Mouse (Mus musculus) liver, embryonic 16.5 days (tissue): Measurements from ENCODE around the gene Mgat4a. TPM values are rescaled to one million over a fixed set of nuclear protein-coding genes. Genes with fewer than 3 reads are reported as not detected.

ENCODE experiments used
- ATAC-seq: fragments of 200-750 bp; cut with Nextera tagmentation; 2 replicates; pipeline ENCODE4 v1.8.0; 2017; ENCODE audit warnings: low read depth, mild to moderate bottlenecking, moderate number of reproducible peaks, moderate library complexity
- H3K27ac ChIP-seq: fragments of 300-500 bp; sonication (generic); 2 replicates; pipeline ENCODE4 v1.5.1; 2014; ENCODE audit warnings: mild to moderate bottlenecking, low read length
- H3K27me3 ChIP-seq: fragments of 300-500 bp; sonication (generic); 2 replicates; pipeline ENCODE4 v1.6.1; 2014; ENCODE audit warnings: low read depth, low read length, mixed read lengths; ENCODE audit not compliant: control insufficient read depth, insufficient read depth
- H3K36me3 ChIP-seq: fragments of 300-500 bp; sonication (generic); 2 replicates; pipeline ENCODE4 v1.6.1; 2014; ENCODE audit warnings: mild to moderate bottlenecking; ENCODE audit not compliant: control insufficient read depth, insufficient read depth
- H3K4me1 ChIP-seq: fragments of 300-500 bp; sonication (generic); 2 replicates; pipeline ENCODE4 v1.6.1; 2014; ENCODE audit warnings: low read depth, low read length, mixed read lengths; ENCODE audit not compliant: control insufficient read depth
- H3K4me2 ChIP-seq: fragments of 300-500 bp; sonication (generic); 2 replicates; pipeline ENCODE4 v1.6.1; 2014; ENCODE audit warnings: low read depth, low read length, mixed read lengths
- H3K4me3 ChIP-seq: fragments of 300-500 bp; sonication (generic); 2 replicates; pipeline ENCODE4 v1.5.1; 2014; ENCODE audit warnings: low read depth, mild to moderate bottlenecking, low read length
- H3K9ac ChIP-seq: fragments of 300-500 bp; sonication (generic); 2 replicates; pipeline ENCODE4 v1.6.1; 2014; ENCODE audit warnings: low read depth, low read length
- H3K9me3 ChIP-seq: fragments of 300-500 bp; sonication (generic); replicated peaks from 2 replicates; pipeline ENCODE4 v1.6.1; 2016; ENCODE audit warnings: low read length; ENCODE audit not compliant: control insufficient read depth
- WGBS: fragments of 180-500 bp; shearing (Covaris S2); extraction: QIAGEN DNeasy Blood & Tissue Kit; methylation state at CpG from one replicate; pipeline ENCODE4 v1.1.7; 2014; ENCODE audit not compliant: insufficient replicate concordance; 5-methylcytosine and 5-hydroxymethylcytosine counted together
- polyA plus RNA-seq: library from polyadenylated mRNA; unstranded; fragments of >200 nt; fragmentation: Nextera tagmentation; extraction: Ambion mirVana; gene quantifications from 2 replicates; pipeline ENCODE4 v1.2.1, GENCODE M21; 2015

Gene Mgat4a
- polyA plus RNA-seq: 0.86 and 1.1 TPM in 2 replicates

- peak; percentile 99 for ATAC-seq
- Histone ChIP-seq H3K27ac (no peak within 1 kb of the TSS), H3K4me2 (peak within 1 kb of the TSS; percentile 95), H3K4me3 (peak within 1 kb of the TSS; percentile 68), H3K27me3 (peaks cover 35% of the 10 kb centered on the region), H3K4me1 (peaks cover 5% of the 10 kb centered on the region), H3K9me3 (no peaks in the 10 kb centered on the region), H3K36me3 (no peaks in the 10 kb centered on the region), H3K9ac (peak within 1 kb of the TSS; percentile 65)
- WGBS: 1% methylated on average over 56 of the region's 72 CpGs
Observed at GRCm38 (mm10) chr1:37540810-37541658, at the start of gene Mgat4a. Gene Mgat4a, minus strand, starts transcription at chr1:37541016.

DNA sequence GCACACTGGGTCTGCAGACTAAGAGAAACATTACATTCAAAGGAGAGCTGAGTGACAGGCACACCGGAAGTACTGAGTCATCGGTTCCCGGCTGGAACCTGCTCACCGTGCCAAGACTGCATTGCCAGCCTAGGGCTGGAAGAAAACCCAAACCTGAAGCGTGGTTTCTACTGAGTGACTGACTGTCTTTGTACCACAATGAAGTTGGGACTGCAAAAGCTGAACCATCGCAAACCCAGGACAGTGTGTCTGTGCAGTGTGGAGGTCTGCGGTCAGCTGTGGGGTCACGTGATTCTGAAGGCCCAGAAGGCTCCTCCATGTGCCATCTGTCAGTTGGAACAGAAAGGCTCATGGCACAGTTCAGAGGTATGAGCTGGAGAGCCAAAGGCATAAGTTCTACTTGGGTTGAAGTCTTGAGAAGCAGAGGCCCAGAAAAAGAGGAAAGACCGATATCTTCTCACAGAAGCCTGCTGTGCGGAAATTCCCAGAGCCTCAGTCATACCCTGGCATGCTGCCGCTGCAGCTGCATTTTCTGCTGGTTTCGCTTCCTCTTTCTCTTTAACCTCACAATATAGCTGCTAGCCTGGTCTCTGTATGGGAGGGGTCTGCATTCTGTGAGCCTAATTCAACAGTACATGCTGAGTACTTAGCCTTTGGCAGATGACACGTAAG, 45.1 kb upstream of the Mgat4a start:
- no peaks in the 10 kb centered on the region for H3K36me3 ChIP-seq
- H3K27ac ChIP-seq: peak overlapping the region; percentile 59
- H3K4me1 ChIP-seq: peaks cover 2% of the 10 kb centered on the region; the same call in 1 of the 2 replicates
- H3K9ac ChIP-seq: no peak overlapping the region
- no peak for ATAC-seq
- H3K27me3 ChIP-seq: no peaks in the 10 kb centered on the region
- peak overlapping the region; percentile 24; the same call in 1 of the 2 replicates for H3K4me2 ChIP-seq
- no peaks in the 10 kb centered on the region for H3K9me3 ChIP-seq
- WGBS: 29% methylated on average over 13 of the region's 13 CpGs
- H3K4me3 ChIP-seq: no peak overlapping the region

DNA sequence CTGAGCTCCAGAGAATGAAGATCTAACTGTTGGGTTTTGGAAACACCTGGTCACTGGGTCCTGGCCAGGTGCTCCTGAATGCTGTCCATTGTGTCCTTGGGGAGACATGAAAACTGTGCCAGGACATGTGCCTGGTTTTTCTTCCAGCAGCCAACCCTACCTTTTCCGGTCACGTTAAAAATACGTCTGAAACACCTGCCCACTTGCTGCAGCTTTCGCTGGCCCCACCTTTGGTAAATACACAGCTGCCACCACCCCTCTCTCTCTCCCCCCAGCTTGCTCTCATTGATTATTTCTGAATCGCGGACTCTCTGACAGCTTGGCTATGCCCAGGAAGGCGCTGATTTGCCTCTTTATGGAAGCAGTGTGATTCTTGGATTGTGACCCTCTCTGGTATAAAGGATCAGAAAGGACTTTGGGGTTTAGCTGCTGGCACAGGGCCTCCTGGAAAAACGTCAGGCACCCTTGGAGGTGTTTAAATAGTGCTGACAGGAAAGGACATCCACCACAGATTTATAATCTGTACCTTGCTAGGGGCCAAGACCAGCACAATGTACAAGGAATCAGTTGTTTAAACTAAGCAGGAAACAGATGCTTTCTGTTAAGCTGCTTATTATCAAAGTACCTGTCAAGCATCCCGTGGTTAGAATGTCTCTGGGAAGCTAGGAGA, 43.1 kb upstream of the Mgat4a start:
- Histone ChIP-seq H3K9ac (no peak overlapping the region), H3K27ac (no peak overlapping the region)
- 62% methylated on average over 9 of the region's 9 CpGs for WGBS

DNA sequence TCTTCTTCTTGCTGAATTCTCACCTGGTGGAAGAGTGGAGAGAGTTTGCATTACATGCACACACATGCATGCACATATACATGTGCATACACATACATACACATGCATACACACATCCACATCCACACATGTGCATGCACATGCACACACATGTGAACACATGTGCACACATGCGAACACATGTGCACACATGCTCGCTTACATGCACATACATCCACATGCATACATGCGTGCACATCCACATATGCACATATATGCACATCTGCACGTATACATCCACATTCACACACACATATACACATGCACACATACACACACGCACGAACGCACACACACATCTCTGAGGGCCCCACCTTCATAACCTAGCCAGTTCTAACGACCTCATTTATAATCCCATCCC, 42.4 kb upstream of the Mgat4a start:
- Histone ChIP-seq H3K36me3 (no peaks in the 10 kb centered on the region), H3K27ac (no peak overlapping the region)
- no peak for ATAC-seq

More for the DNA sequence above, 43.1 kb upstream of the Mgat4a start:
- Histone ChIP-seq H3K36me3 (no peaks in the 10 kb centered on the region), H3K27me3 (no peaks in the 10 kb centered on the region), H3K4me3 (no peak overlapping the region), H3K9me3 (no peaks in the 10 kb centered on the region), H3K4me2 (no peak overlapping the region), H3K4me1 (peaks cover 2% of the 10 kb centered on the region; the same call in 1 of the 2 replicates)
- no peak for ATAC-seq

DNA sequence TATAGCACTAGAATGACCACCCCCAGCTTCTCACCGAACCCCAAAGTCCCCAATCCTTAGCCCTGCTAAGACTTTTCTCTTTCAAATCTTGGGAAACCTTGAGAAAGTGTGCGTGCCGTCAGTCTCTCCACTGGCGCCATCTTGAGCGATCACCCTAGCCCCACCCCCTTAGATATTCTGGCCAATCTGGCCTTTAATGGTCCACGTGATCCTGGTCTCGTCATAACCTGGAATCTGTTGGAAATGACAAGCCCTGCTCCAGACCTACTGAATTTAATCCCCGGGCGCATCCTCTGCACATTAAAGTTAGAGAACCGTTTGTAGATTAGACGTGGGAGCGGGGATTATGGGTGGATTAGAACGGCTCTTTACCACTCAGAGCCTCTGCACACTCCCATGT, 38.9 kb upstream of the Mgat4a start:
- Histone ChIP-seq H3K4me1 (no peaks in the 10 kb centered on the region), H3K4me2 (no peak overlapping the region), H3K9me3 (no peaks in the 10 kb centered on the region), H3K4me3 (no peak overlapping the region), H3K27me3 (no peaks in the 10 kb centered on the region), H3K9ac (no peak overlapping the region), H3K27ac (no peak overlapping the region), H3K36me3 (no peaks in the 10 kb centered on the region)
- WGBS: 74% methylated on average over 13 of the region's 13 CpGs
- ATAC-seq: no peak

More for the DNA sequence above, 42.4 kb upstream of the Mgat4a start:
- no peak overlapping the region for H3K9ac ChIP-seq
- H3K4me2 ChIP-seq: no peak overlapping the region
- WGBS: 78% methylated on average over 8 of the region's 8 CpGs
- peaks cover 2% of the 10 kb centered on the region; the same call in 1 of the 2 replicates for H3K4me1 ChIP-seq
- H3K4me3 ChIP-seq: no peak overlapping the region
- no peaks in the 10 kb centered on the region for H3K9me3 ChIP-seq
- no peaks in the 10 kb centered on the region for H3K27me3 ChIP-seq

DNA sequence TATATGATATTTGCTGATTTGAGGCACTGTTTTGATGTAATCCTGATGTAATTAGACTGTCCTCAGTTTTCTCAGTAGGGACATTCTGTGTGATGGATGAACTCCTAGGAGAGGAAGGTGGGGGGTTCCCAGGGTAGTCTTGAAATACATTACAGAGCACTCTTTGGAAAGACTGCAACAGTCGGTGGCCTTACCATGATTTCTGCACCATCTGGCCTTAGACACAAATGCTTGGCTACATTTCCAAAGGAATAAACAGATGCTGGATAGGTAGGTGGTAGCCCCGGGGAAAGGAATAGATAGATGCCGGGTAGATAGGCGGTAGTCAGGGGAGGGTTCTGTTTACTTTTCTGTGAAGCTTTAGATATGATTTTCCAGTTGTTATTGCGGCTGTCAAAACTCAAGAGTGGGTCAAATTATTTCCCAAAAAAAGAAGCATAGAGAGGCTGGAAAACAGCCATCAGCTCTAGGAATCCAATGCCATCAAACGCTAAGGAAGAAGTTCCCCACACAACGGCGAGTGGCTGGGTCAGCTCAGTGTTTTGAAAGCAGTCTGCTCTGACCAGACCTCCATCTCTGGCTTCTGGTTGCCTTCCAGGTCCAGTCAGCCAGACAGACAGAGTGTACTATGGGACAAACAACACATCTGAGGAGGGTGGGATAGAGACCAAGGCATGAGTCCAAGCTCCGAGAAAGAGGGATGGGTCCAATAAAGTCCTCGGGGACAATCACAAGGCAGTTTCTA, 31.9 kb upstream of the Mgat4a start:
- H3K4me3 ChIP-seq: no peak overlapping the region
- 56% methylated on average over 10 of the region's 10 CpGs for WGBS
- no peaks in the 10 kb centered on the region for H3K9me3 ChIP-seq

GRCm38 (mm10) chr1:37568379-37568778, 27.6 kb upstream of the Mgat4a start:
- Histone ChIP-seq H3K27me3 (no peaks in the 10 kb centered on the region), H3K36me3 (no peaks in the 10 kb centered on the region), H3K9ac (no peak overlapping the region), H3K4me2 (no peak overlapping the region), H3K4me1 (no peaks in the 10 kb centered on the region), H3K9me3 (no peaks in the 10 kb centered on the region), H3K27ac (no peak overlapping the region), H3K4me3 (no peak overlapping the region)
- no peak for ATAC-seq
- 64% methylated on average over 1 of the region's 1 CpGs for WGBS

More for the DNA sequence above, 31.9 kb upstream of the Mgat4a start:
- no peak overlapping the region for H3K27ac ChIP-seq
- H3K36me3 ChIP-seq: no peaks in the 10 kb centered on the region
- no peak for ATAC-seq
- no peak overlapping the region for H3K4me2 ChIP-seq
- H3K4me1 ChIP-seq: no peaks in the 10 kb centered on the region
- no peaks in the 10 kb centered on the region for H3K27me3 ChIP-seq
- no peak overlapping the region for H3K9ac ChIP-seq

- H3K27ac ChIP-seq: no peak overlapping the region
- no peak for ATAC-seq
Observed at GRCm38 (mm10) chr1:37566754-37567153, 25.9 kb upstream of the Mgat4a start.

More at GRCm38 (mm10) chr1:37566754-37567153, 25.9 kb upstream of the Mgat4a start:
- Histone ChIP-seq H3K36me3 (no peaks in the 10 kb centered on the region), H3K4me1 (no peaks in the 10 kb centered on the region), H3K9ac (no peak overlapping the region), H3K4me2 (no peak overlapping the region), H3K4me3 (no peak overlapping the region), H3K27me3 (no peaks in the 10 kb centered on the region), H3K9me3 (no peaks in the 10 kb centered on the region)
- WGBS: 58% methylated on average over 4 of the region's 4 CpGs
